Mouse (Mus musculus): ENCODE data around the gene Tmtc1. TPM values are rescaled to one million over a fixed set of nuclear protein-coding genes. Genes with fewer than 3 reads are reported as not detected.

The Tmtc1 gene
- total RNA-seq, 1 experiment from 2014 or later, result 2.0 TPM

DNA sequence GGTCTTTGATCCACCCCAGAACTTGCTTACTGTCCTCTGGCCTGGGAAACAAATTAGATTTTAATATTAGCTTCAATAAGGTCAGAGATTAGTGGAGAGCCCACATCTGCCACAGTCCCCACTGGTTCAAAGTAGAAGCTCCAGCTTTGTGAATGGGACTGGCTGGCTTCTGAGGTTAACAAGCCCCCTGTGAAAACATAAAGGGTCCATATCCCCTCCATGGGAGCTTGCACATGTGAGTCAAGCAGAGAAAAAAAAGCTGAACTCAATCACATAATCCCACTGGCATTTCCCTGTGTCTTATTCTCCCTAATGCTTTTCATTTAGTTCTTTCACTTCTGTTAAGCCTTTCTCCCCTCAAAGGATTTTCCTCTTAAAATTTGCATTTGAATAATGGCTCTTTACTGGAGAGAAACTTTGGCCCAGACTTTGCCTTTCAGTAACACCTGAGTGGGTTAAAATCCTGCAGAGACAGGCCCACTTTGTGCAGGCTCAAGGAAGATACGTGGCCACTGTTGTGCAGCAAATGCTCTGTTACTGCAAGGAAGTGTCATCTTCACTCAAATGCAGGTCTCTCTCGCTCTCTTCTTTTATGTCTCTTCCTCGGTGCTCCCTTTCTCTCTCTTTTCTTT is 105.7 kb downstream of the Tmtc1 start:
- ATAC-seq (replicated peaks; ENCODE audit: insufficient number of reproducible peaks, low FRiP score, low TSS enrichment, poor library complexity, severe bottlenecking), result no peak

DNA sequence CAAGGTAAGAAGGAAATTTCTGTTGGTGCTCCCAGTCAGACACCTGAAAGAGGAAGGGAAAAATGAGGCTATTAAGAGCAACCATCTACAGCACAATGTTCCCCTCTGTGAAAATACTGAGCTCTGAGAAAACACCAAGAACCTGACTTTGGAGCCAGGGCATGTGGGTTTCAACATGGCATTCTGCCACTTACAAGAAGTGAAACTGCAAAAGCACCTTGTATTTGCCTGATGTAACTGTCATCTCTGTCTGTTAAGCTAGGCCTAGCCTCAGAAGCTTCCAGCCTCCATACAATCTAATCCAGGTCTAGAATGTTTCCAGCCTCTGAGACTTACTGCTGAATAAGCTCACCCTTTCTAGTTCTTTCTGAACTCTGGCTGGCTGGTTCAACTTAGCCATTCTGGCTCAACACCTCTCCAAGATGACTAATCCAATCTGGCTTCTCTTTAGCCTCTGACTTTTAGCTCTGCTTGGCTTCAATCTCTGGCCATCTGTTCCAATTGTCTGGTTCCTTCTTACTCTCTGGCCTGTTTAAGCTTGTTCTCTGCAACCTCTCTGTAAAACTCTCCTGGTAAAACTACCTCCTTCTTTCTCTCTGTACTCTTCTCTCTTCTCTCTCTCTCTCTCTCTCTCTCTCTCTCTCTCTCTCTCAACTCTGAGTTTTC is 107.8 kb downstream of the Tmtc1 start:
- no peak for ATAC-seq (replicated peaks; ENCODE audit: insufficient number of reproducible peaks, low FRiP score, low TSS enrichment, poor library complexity, severe bottlenecking)

DNA sequence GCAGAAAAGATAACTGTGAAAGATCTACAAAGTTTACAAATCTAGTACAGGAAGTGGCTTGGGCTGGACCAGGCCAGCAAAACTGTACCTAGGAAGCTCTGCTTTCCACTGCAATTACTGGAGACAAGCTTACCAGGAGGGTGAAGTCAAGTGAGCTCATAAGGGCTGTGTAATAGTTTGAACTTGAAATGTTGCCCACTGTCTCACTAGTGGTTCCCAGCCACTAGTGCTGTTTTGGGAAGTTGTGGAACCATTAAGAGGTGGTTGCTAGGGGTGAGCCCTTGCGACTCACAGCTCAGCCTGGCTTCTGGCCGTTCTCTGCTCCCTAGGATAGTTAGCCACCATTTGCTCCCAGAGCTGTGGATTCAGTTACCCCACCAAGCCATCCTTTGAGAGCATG is 112.3 kb downstream of the Tmtc1 start:
- ATAC-seq (replicated peaks; ENCODE audit: insufficient number of reproducible peaks, low FRiP score, low TSS enrichment, poor library complexity, severe bottlenecking), result no peak

DNA sequence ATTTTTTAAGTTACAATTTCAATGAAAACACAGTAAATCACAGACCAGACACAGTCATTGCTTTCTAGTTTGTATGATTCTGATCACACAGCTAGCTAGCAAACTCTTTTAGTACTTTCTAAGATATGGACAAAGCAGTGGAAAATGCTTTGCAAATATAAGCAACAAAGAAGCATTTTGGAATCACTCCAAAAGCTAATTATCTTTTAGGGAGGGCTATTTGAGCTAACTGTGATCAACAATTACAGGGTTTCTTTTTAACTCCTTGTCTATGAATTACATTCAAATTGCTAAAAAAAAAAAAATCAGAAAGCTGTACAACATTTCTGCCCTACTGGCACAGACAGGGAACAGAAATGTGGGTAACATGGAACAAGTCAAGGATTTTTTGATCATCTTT is 114.2 kb downstream of the Tmtc1 start:
- no peak for ATAC-seq (replicated peaks; ENCODE audit: insufficient number of reproducible peaks, low FRiP score, low TSS enrichment, poor library complexity, severe bottlenecking)

DNA sequence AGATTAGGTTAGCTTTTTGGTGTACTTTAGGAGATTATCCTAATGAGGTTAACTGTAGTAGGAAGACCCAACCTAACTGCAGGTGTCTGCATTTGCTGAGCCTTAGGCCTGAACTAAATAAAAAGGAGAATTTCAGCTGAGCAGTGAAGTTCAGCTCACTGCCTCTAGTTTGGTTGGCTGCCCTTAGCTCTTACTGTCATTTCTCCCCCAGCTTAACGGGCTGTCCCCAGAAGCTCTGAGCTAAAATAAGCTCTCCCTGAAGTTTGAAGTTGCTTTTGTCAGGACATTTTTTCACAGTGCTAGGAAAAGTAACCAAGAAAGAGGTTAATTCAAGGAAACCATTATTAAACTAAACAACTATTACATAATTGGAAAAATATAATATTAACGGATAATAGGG is 115.3 kb downstream of the Tmtc1 start:
- ATAC-seq (replicated peaks; ENCODE audit: insufficient number of reproducible peaks, low FRiP score, low TSS enrichment, poor library complexity, severe bottlenecking), result no peak

DNA sequence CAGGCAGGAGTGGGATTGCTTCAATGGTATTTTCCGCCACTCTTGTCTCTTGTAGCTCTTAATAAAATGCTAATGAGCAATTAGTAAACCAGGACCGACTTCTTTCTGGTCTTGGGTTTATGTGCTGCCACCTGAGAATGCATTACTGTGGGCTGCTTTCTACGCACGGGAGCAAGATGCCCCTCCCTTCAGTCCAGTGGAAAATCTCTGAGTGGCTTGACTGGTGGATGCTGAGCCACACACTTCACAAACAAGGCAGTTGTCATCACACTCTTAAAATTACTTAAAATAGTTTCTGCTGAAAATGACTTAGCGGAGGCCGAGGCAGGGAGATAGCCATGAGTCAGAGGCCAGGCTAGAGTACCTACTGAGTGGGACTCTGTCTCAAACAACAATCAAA is 116.1 kb downstream of the Tmtc1 start:
- ATAC-seq (replicated peaks; ENCODE audit: insufficient number of reproducible peaks, low FRiP score, low TSS enrichment, poor library complexity, severe bottlenecking), result no peak

DNA sequence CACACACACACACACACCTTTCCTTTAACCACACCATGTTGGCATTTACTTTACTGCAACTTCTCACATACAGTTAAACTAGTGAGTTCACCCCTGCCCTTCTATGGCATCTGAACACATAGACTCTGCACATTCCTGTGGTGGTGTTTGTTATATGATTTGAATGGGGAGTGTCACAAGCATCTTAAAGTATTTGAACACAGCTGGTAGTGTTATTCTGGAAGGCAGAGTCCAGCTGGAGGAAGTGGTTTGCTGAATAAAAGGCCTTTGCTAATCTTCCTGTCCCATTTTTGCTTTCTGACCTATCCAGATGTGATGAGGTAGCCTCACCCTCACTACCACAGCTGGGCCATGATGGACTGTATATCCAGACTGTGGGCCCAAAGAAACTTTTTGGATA is 125.5 kb downstream of the Tmtc1 start:
- ATAC-seq (replicated peaks; ENCODE audit: insufficient number of reproducible peaks, low FRiP score, low TSS enrichment, poor library complexity, severe bottlenecking), result no peak

DNA sequence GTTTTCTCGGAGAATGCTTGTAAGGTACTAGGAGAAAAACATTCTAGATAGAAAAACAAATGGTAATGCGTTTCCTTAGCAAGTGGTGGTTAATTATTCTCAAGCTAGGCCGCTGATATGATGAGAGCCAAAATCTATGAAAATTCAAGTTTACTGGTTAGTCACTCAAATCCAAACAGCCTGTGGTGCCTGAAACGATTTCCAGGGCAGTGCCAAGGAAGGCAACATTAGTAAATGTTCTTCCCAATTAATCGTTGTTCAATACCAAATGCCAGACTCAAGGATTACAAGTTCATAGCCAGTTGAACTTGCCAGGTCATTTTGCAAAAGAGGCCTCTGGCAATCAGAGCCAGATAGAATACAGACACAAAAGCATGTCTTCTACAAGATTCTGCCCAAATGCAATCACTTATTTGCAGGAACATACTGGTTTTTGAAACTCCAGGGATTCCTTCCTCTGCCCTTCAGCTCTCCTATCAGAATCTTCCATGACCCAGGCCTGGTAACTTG is 128.6 kb downstream of the Tmtc1 start:
- no peak for ATAC-seq (replicated peaks; ENCODE audit: insufficient number of reproducible peaks, low FRiP score, low TSS enrichment, poor library complexity, severe bottlenecking)

DNA sequence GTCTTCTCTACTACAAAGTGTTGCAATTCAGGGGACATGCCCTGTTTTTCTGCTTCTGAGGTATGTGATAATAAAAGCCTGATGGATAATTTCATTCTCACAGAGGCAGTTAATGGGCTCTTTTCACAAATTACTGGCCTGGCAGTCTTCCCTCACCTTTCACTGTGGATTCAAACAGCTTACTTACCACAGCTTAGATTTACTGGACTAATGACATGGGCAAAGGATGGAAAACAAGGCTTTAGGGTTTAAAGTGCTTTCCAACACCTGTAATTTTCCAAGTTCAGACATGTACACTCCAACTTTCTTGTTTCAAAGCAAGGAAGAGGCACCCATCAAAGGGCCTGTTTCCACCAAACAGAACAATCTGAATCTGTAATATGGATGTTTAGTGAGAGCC is 129.1 kb downstream of the Tmtc1 start:
- no peak for ATAC-seq (replicated peaks; ENCODE audit: insufficient number of reproducible peaks, low FRiP score, low TSS enrichment, poor library complexity, severe bottlenecking)

DNA sequence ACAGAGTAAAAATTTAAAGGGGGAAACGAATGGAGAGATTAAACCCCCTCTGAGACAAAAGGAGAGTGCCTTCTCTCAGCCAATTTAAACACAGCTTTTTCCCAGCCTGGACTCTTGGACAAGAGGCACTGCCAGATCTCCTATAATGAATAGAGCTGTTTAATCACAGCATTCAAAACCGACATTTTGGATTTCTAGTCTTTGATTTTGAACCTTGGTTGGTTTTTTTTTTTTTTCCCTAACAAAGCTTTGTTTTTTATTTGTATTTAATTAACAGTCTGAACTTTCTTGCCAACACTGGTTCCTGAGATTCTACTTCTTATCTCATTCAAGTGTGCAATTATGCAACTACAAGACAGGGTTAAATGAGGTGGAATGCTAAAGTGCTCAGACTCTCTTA is 133.2 kb downstream of the Tmtc1 start:
- no peak for ATAC-seq (replicated peaks; ENCODE audit: insufficient number of reproducible peaks, low FRiP score, low TSS enrichment, poor library complexity, severe bottlenecking)

DNA sequence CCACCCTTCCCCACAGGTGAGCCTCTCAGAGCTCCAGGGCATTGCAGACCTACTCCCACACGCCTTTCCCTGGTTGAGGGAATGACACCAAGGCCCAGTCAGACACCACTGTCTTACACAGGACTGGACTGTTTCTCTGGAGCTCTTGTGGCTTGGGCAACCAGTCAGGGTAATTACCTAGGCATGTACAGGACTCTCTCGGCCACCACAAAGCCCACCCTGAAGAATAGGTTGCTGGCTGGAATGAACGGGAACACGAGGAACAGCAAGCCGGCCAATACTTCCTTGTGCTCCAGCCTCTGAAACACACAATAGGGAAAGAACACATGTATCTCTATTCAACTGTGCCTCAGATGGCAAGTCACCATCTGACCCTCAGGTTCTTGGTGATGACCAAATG is 138.4 kb downstream of the Tmtc1 start:
- ATAC-seq (replicated peaks; ENCODE audit: insufficient number of reproducible peaks, low FRiP score, low TSS enrichment, poor library complexity, severe bottlenecking), result no peak

DNA sequence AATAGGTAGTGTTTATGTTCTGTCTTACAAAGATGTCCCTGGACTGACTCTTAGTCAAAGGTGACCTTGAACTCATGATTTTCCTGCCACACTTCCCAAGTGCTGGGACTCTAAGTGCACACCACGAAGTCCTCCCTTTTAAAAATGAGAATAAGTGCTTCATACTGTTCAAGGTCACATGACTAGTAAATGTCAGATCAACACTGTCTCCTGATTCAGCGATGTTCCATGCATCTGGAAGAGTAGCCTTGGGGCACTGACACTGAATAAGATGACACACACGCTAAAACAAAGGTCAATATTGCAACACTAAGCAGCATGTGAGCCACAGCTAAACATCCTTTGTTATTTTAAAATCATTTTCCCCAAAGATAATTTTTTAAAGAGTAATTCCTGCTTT is 139.0 kb downstream of the Tmtc1 start:
- no peak for ATAC-seq (replicated peaks; ENCODE audit: insufficient number of reproducible peaks, low FRiP score, low TSS enrichment, poor library complexity, severe bottlenecking)

DNA sequence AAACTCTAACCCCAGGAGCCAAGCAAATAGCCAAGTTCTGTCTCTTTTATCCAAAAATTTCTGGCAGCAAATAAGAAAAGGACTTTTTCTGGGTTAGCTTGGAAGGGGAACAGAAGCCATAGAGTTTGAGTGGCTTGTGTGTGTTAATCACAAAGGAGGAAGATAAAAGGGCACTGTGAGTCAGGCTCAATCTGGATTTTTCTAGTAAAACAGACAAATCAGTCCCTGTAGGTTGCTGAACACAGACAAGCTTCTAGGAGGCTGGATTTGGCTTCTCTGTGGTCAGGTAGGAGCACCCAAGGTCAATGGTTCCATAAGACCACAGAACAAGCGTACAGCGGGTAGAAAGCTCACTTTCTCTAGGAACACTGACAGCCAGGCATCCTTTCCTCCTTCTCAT is 141.9 kb downstream of the Tmtc1 start:
- no peak for ATAC-seq (replicated peaks; ENCODE audit: insufficient number of reproducible peaks, low FRiP score, low TSS enrichment, poor library complexity, severe bottlenecking)

DNA sequence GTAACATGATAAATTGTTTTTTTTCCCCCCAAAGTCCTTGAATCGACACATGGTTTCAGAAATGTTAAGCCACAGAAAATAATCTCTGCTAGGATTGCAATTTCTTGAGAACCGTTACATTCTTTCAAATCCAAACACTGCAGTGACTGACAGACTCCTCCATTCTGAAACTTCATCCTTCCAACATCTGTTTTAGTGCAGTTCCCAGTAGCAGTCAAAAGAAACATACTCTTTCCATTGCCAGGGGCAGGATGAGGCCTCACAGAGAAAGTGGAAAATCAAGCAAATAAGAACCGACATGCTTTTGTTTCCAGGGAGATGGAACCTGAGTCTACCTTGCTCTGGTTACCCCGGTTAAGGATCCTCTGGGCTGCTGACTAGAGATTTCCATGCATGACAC is 147.1 kb downstream of the Tmtc1 start:
- ATAC-seq (replicated peaks; ENCODE audit: insufficient number of reproducible peaks, low FRiP score, low TSS enrichment, poor library complexity, severe bottlenecking), result no peak

DNA sequence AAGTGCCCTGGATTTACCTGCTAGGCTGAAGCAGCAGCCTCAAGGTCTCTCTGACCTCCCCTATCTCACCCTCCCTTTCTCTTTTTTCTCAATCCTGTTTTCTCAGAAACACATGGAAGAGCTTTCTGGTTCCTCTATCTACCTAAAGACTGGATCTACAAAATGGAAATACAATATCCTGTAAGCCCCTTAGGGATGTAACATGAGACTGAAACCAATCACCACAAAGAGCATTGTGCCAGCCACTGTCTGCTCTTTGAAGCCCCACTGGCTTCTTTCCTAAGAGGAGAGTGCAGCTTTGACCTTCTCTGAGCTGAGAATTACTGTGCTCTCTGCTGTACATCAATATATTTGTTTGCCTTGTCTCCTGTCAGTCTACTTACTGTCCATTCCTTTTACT is 147.8 kb downstream of the Tmtc1 start:
- no peak for ATAC-seq (replicated peaks; ENCODE audit: insufficient number of reproducible peaks, low FRiP score, low TSS enrichment, poor library complexity, severe bottlenecking)

DNA sequence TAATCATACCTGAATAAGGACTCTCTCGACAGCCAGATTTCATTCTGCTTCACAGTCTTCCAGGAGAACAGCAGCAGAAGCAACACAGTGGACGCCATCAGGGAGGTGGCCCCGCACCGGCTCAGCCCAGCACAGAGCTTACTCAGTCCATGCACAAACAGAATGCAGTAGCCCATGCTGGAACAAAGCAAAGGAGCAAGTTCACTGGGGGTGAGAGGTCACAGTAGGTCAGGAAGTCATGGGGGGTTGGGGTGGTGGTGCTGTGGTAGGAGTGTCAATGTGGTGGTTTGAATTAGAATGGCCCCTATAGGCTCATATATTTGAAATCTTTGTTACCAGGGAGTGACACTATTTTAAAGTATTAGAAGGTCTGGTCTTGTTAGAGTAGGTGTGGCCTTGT is 149.7 kb downstream of the Tmtc1 start:
- ATAC-seq (replicated peaks; ENCODE audit: insufficient number of reproducible peaks, low FRiP score, low TSS enrichment, poor library complexity, severe bottlenecking), result 0 out of 2 replicates have a peak, but pooled peaks have one; percentile 59

DNA sequence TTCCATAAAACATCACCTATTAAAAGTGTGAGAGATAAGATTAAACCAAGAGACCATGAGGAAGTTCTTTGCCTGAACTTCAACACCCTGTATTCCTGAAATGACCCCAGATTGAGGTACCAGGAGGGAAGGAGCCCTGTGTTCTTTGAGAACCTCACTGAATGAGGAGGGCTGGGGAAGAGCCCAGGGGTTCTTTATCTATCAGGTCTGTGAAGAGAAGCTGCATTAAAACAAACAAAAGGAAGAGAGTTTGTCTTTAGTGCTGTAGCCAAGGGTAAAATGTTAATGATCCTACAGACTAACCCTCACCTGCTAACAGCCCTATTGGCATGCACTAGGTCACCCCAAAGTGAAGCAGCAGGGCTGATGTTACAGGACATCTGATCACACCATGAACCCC is 153.3 kb downstream of the Tmtc1 start:
- no peak for ATAC-seq (replicated peaks; ENCODE audit: insufficient number of reproducible peaks, low FRiP score, low TSS enrichment, poor library complexity, severe bottlenecking)

DNA sequence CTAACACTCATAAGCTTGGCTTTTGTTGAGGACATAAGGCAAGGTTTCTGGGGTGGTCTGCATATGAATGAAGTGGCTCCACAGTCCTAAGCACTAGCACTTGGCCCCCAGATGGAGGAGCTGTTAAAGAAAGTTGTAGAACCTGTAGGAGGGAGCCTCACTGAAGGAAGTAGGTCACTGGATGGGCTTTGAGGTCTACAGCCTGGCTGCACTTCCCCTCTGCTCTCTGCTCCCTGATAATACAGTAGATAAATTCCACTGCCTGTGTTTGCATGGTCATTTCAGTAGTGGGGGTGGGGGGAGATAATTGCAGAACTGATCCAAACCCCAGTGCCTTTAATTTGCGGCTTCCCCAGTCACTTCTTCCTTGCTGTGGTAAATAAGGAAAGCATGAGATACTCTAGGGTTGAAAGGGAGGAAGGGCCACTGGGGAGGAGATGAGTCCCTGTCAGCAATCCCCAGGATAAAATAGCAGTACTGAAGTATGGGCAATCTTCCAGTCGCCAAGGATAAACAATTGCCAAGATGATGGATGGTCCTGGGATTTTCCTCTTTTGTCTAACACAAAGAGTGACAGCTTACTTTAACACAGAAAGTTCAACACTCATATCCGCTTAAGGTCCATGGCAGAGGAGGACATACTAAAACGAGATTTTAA is 160.8 kb downstream of the Tmtc1 start:
- no peak for ATAC-seq (replicated peaks; ENCODE audit: insufficient number of reproducible peaks, low FRiP score, low TSS enrichment, poor library complexity, severe bottlenecking)

DNA sequence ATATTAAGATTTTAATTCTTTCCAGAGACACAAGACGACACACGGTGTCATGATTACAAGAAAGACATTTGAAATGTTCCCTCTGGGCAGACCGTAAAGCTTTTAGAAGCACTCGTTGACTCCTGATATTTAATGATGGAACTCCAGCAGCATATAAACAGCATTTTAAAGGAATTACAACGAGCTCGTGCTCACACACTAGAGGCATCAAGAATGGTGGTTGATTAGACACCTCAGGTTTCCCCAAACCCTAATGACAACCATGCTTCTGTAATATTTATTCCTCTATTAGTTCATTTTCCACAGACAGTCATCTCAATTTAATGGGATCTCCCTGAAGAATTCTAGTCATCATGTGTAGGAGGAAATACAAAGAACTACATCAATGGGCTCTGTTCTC is 164.9 kb downstream of the Tmtc1 start:
- ATAC-seq (replicated peaks; ENCODE audit: insufficient number of reproducible peaks, low FRiP score, low TSS enrichment, poor library complexity, severe bottlenecking), result no peak

DNA sequence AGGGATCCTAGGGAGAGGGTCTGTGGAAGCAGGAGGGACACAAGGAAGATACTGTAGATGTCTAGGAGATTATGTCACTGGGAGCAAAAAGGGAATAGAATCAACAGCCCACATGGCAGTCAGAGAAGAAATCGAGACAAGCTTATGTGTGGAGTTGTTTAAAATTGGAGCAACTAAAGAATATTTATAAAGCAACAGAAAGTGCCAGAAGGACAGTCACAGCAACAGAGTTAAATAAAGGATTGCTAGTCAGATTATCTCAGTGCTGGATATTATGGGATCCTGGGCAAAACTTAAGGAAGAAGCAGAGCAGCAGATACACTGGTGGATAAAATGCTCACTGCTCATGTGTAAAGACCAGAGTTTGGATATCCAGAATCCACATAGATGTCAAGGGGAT is 167.8 kb downstream of the Tmtc1 start:
- no peak for ATAC-seq (replicated peaks; ENCODE audit: insufficient number of reproducible peaks, low FRiP score, low TSS enrichment, poor library complexity, severe bottlenecking)
